Mouse (Mus musculus) adipose tissue, adult 10 weeks (tissue): ENCODE measurements around the gene Gm8909. TPM values are rescaled to one million over a fixed set of nuclear protein-coding genes. Genes with fewer than 3 reads are reported as not detected.

Experiments
- polyA plus RNA-seq: library from polyadenylated mRNA; stranded (reverse); fragments of 350-450 nt; fragmentation: Illumina TruSeq; extraction: RNeasy Lipid Tissue Mini Kit (QIAGEN cat#74804); gene quantifications from one replicate; pipeline ENCODE4 v1.2.3, GENCODE M21; 2014; ENCODE audit warnings: low read depth, low replicate concordance

Gm8909 gene
- 0.38 TPM for polyA plus RNA-seq

DNA sequence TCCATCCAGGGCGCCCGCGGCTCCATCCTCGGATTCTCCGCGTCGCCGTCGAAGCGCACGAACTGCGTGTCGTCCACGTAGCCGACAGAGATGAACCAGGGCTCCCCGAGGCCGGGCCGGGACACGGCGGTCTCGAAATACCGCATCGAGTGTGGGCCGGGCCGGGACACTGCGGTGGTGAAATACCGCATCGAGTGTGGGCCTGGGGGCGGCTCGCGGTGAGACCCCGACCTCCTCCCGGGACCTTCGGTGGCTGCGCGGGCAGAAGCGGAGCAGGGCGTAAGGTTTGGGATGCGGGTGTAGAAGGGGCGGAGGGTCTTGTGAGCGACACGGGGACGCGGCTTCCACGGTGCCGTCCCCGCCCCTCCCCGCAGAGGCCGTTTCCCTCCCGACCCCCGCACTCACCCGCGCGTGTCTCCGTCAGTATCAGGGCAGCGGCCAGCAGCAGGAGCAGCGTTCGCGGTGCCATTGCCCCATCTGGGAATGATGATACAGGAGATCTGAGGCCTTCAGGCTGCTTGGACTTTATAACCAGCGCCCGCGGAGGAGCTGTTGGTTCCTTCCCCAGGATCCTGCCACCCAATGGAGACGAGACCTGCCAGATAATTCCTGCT lies at the start of gene Gm8909:
Gm8909 (minus strand) TSS at position 499 of the 614 bp plus-strand sequence.

DNA sequence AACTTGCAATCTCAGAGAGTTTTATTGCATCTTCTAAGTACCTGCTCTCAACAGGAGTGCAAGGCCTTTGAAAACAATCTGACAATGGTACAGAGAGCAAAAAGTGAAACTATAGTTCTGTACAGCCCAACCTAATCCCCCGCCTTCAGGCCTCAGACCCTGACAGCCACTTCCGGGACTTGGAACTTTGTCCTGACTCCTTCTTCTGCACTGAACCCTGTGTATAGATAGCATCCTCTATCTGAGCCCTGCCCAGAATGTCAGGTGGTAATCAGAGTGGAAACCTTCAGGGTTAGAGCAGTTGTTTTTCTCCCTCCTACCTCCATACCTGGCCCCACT lies 21.8 kb upstream of the Gm8909 start, which contains the start of gene H2-T3:
H2-T3 (minus strand) TSS at position 119 of the 339 bp plus-strand sequence.

GRCm38 (mm10) chr17:36128968-36129817 lies 39.1 kb downstream of the Gm8909 start, which contains the start of gene Gm7030:
TSS of gene Gm7030 (minus strand) at chr17:36129425.

GRCm38 (mm10) chr17:36121352-36122020 lies 46.9 kb downstream of the Gm8909 start, which contains the start of gene Gm19684:
TSS of gene Gm19684 (plus strand) at chr17:36121678.

Other genes starting within 250 kb of the Gm8909 start
- 54.8 TPM for gene Abcf1, start 198.8 kb downstream of the Gm8909 start, polyA plus RNA-seq
- 40.8 TPM for gene Gnl1, start 188.7 kb downstream of the Gm8909 start, polyA plus RNA-seq
- gene Prr3, start 188.3 kb downstream of the Gm8909 start, polyA plus RNA-seq = 23.2 TPM
- gene H2-T24, start 148.0 kb downstream of the Gm8909 start, polyA plus RNA-seq = 2.4 TPM
- gene H2-T23, start 135.7 kb downstream of the Gm8909 start, polyA plus RNA-seq = 86.6 TPM
- 77.1 TPM for gene H2-T22, start 125.8 kb downstream of the Gm8909 start, polyA plus RNA-seq
- not detected for gene Gm6034, start 125.6 kb downstream of the Gm8909 start, polyA plus RNA-seq
- gene Gm11127, start 110.2 kb downstream of the Gm8909 start, polyA plus RNA-seq = 0.38 TPM
- not detected for gene Gm19684, start 46.9 kb downstream of the Gm8909 start, polyA plus RNA-seq
- not detected for gene Gm7030, start 39.1 kb downstream of the Gm8909 start, polyA plus RNA-seq
- not detected for gene H2-T3, start 21.8 kb upstream of the Gm8909 start, polyA plus RNA-seq
- 39.0 TPM for gene Rpp21, start 89.5 kb upstream of the Gm8909 start, polyA plus RNA-seq
- 29.8 TPM for gene Trim39, start 103.7 kb upstream of the Gm8909 start, polyA plus RNA-seq
- gene H2-M10.2, start 118.0 kb upstream of the Gm8909 start, polyA plus RNA-seq = not detected
- not detected for gene H2-M10.1, start 157.6 kb upstream of the Gm8909 start, polyA plus RNA-seq
- gene H2-M10.3, start 199.9 kb upstream of the Gm8909 start, polyA plus RNA-seq = not detected